Mouse (Mus musculus) heart, postnatal 0 days (tissue): ENCODE data around the gene Cdkal1. TPM values are rescaled to one million over a fixed set of nuclear protein-coding genes. Genes with fewer than 3 reads are reported as not detected.

Experiments used
- ATAC-seq: fragments of 200-750 bp; cut with Nextera tagmentation; 2 replicates; pipeline ENCODE4 v1.8.0; 2017; ENCODE audit warnings: low read depth, moderate number of reproducible peaks, moderate library complexity; ENCODE audit not compliant: insufficient read depth
- DNase-seq: peaks from one replicate; pipeline ENCODE4 v3.0.0-alpha.2; 2016; ENCODE audit warnings: low spot score
- H3K27ac ChIP-seq: fragments of 300-500 bp; sonication (generic); 2 replicates; pipeline ENCODE4 v1.5.1; 2014; ENCODE audit warnings: low read depth, mild to moderate bottlenecking
- H3K27me3 ChIP-seq: fragments of 300-500 bp; sonication (generic); 2 replicates; pipeline ENCODE4 v1.6.1; 2014; ENCODE audit warnings: low read length, mixed read lengths; ENCODE audit not compliant: control insufficient read depth, insufficient read depth
- H3K36me3 ChIP-seq: fragments of 300-500 bp; sonication (generic); replicated peaks from 2 replicates; pipeline ENCODE4 v1.6.1; 2014; ENCODE audit warnings: low read length, mixed read lengths; ENCODE audit not compliant: control insufficient read depth, insufficient read depth
- H3K4me1 ChIP-seq: fragments of 300-500 bp; sonication (generic); 2 replicates; pipeline ENCODE4 v1.6.1; 2014; ENCODE audit warnings: antibody characterized with exemption; ENCODE audit not compliant: control insufficient read depth, insufficient read depth
- H3K4me2 ChIP-seq: fragments of 300-500 bp; sonication (generic); 2 replicates; pipeline ENCODE4 v1.6.1; 2014; ENCODE audit warnings: low read depth, mild to moderate bottlenecking, low read length, moderate library complexity
- H3K4me3 ChIP-seq: fragments of 300-500 bp; sonication (generic); 2 replicates; pipeline ENCODE4 v1.5.1; 2014; ENCODE audit warnings: low read depth, low read length
- H3K9ac ChIP-seq: fragments of 300-500 bp; sonication (generic); replicated peaks from 2 replicates; pipeline ENCODE4 v1.6.1; 2014; ENCODE audit warnings: low read depth, low read length, mixed read lengths
- H3K9me3 ChIP-seq: fragments of 300-500 bp; sonication (generic); replicated peaks from 2 replicates; pipeline ENCODE4 v1.6.1; 2016; ENCODE audit warnings: low read length; ENCODE audit not compliant: control insufficient read depth
- CTCF ChIP-seq: IDR thresholded peaks from 2 replicates; pipeline ENCODE4 v1.5.1; 2016; ENCODE audit warnings: antibody characterized with exemption, control low read depth, low read depth
- EP300 ChIP-seq: IDR thresholded peaks from 2 replicates; pipeline ENCODE4 v1.6.1; 2016; ENCODE audit warnings: antibody characterized with exemption, low read depth
- WGBS: fragments of 180-500 bp; shearing (Covaris S2); extraction: QIAGEN DNeasy Blood & Tissue Kit; methylation state at CpG from one replicate; pipeline ENCODE4 v1.1.7; 2014; 5-methylcytosine and 5-hydroxymethylcytosine counted together
- polyA plus RNA-seq: library from polyadenylated mRNA; unstranded; fragments of >200 nt; fragmentation: Nextera tagmentation; extraction: Ambion mirVana; gene quantifications from 2 replicates; pipeline ENCODE4 v1.2.1, GENCODE M21; 2015
- total RNA-seq: library from RNA; depleted of rRNA; stranded (reverse); fragments of >200 nt; gene quantifications from 2 replicates; pipeline ENCODE4 v1.2.3, GENCODE M21; 2014; ENCODE audit warnings: low replicate concordance

The Cdkal1 gene
- total and polyA plus RNA-seq, 2 experiments from 2014 or later = 9.6 to 17.6 TPM

GRCm38 (mm10) chr13:29784894-29785293 is 70.6 kb downstream of the Cdkal1 start:
- no peak for ATAC-seq
- Histone ChIP-seq H3K9ac (no peak overlapping the region), H3K4me2 (no peak overlapping the region), H3K4me1 (peaks cover 15% of the 10 kb centered on the region), H3K4me3 (no peak overlapping the region), H3K27me3 (no peaks in the 10 kb centered on the region), H3K36me3 (no peaks in the 10 kb centered on the region), H3K27ac (no peak overlapping the region), H3K9me3 (no peaks in the 10 kb centered on the region)
- DNase-seq = no peak
- TF ChIP-seq CTCF = no peak
- no peak for TF ChIP-seq EP300
- 79% methylated on average over 4 of the region's 4 CpGs for WGBS

- no peaks in the 10 kb centered on the region for H3K27me3 ChIP-seq
- H3K9me3 ChIP-seq = no peaks in the 10 kb centered on the region
- H3K4me1 ChIP-seq = peaks cover 15% of the 10 kb centered on the region
- H3K4me2 ChIP-seq = no peak overlapping the region
- TF ChIP-seq CTCF (no peak), EP300 (no peak)
- no peak for ATAC-seq
- DNase-seq = peak; percentile 16
- WGBS = 77% methylated on average over 4 of the region's 4 CpGs
- H3K9ac ChIP-seq = 0 out of 2 replicates have a peak overlapping the region, but pooled peaks have one; percentile 14
- H3K4me3 ChIP-seq = no peak overlapping the region
- H3K27ac ChIP-seq = peak overlapping the region; percentile 48
- no peaks in the 10 kb centered on the region for H3K36me3 ChIP-seq
Observed at GRCm38 (mm10) chr13:29781332-29781731, 74.1 kb downstream of the Cdkal1 start.

GRCm38 (mm10) chr13:29780713-29781112 is 74.8 kb downstream of the Cdkal1 start:
- DNase-seq (peak; percentile 62), ATAC-seq (peak; percentile 73)
- peak overlapping the region; percentile 48 for H3K27ac ChIP-seq
- TF ChIP-seq EP300 (no peak), CTCF (no peak)
- H3K9ac ChIP-seq = peak overlapping the region; percentile 14; the same call in 1 of the 2 replicates
- H3K9me3 ChIP-seq = no peaks in the 10 kb centered on the region
- H3K4me1 ChIP-seq = peaks cover 15% of the 10 kb centered on the region
- H3K27me3 ChIP-seq = no peaks in the 10 kb centered on the region
- WGBS = 13% methylated on average over 6 of the region's 6 CpGs
- peak overlapping the region; percentile 26; the same call in 1 of the 2 replicates for H3K4me2 ChIP-seq
- H3K36me3 ChIP-seq = no peaks in the 10 kb centered on the region
- H3K4me3 ChIP-seq = no peak overlapping the region

- no peak overlapping the region for H3K9ac ChIP-seq
- no peak for ATAC-seq
- no peak for TF ChIP-seq EP300
- TF ChIP-seq CTCF = no peak
- no peak overlapping the region for H3K4me2 ChIP-seq
- no peaks in the 10 kb centered on the region for H3K27me3 ChIP-seq
- H3K4me3 ChIP-seq = no peak overlapping the region
- no peak for DNase-seq
- H3K27ac ChIP-seq = no peak overlapping the region
- H3K4me1 ChIP-seq = peaks cover 15% of the 10 kb centered on the region
- WGBS = 93% methylated on average over 5 of the region's 5 CpGs
- H3K36me3 ChIP-seq = no peaks in the 10 kb centered on the region
- H3K9me3 ChIP-seq = no peaks in the 10 kb centered on the region
Observed at GRCm38 (mm10) chr13:29779519-29779918, 76.0 kb downstream of the Cdkal1 start.

GRCm38 (mm10) chr13:29779116-29779515 is 76.4 kb downstream of the Cdkal1 start:
- H3K36me3 ChIP-seq = no peaks in the 10 kb centered on the region
- no peak overlapping the region for H3K4me2 ChIP-seq
- peaks cover 15% of the 10 kb centered on the region for H3K4me1 ChIP-seq
- H3K4me3 ChIP-seq = no peak overlapping the region
- no peak overlapping the region for H3K27ac ChIP-seq
- DNase-seq = no peak
- H3K9ac ChIP-seq = no peak overlapping the region
- TF ChIP-seq CTCF (no peak), EP300 (no peak)
- no peaks in the 10 kb centered on the region for H3K27me3 ChIP-seq
- ATAC-seq = no peak
- no peaks in the 10 kb centered on the region for H3K9me3 ChIP-seq
- 79% methylated on average over 5 of the region's 5 CpGs for WGBS

- Histone ChIP-seq H3K4me2 (no peak overlapping the region), H3K27me3 (no peaks in the 10 kb centered on the region), H3K9ac (no peak overlapping the region), H3K4me1 (peaks cover 22% of the 10 kb centered on the region), H3K36me3 (no peaks in the 10 kb centered on the region), H3K9me3 (no peaks in the 10 kb centered on the region), H3K27ac (no peak overlapping the region), H3K4me3 (no peak overlapping the region)
- no peak for TF ChIP-seq EP300
- TF ChIP-seq CTCF = no peak
- ATAC-seq = no peak
- DNase-seq = no peak
- 87% methylated on average over 6 of the region's 6 CpGs for WGBS
Observed at GRCm38 (mm10) chr13:29778124-29778523, 77.3 kb downstream of the Cdkal1 start.
